In the genomic region with DNA sequence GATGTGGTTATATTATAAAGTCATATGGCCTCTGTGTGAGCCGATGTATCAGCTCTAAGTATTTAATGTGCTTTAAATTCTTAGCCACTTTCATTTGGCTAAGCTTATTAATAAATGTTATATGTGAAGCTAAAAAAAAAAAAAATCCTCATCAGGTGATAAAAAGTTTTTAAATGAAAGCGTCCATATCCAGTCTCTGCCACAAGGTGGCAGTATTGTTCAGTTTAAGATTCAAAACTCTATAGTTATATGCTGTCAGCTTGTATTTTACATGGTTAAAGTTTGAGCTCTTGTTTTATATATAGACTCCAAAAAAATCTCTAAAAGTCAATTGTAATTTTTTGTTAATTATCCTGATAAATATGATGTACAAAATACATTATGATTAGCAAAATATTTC, we compare ENCODE assay signal across 16 mouse cellular contexts. TPM values are rescaled to one million over a fixed set of nuclear protein-coding genes. Genes with fewer than 3 reads are reported as not detected.
DNase-seq lines count a peak whose midpoint lies in the region; ATAC-seq and TF ChIP-seq lines count a peak whose summit lies in the region.
"Not testable (repeated sequence)": the region's sequence is repeated elsewhere in the genome, so short reads cannot be mapped to it uniquely, and the experiment has no call there.
"Had no signal": no experiment of that assay in that cellular context is flagged by ENCODE, and none has a peak within 500 bp of the region (broad histone marks: within the 10 kb centered on the region; RNA-seq: fewer than 3 reads in every experiment).

No protein-coding gene starts in this region.

- not testable (repeated sequence) for H3K27me3 ChIP-seq in stomach, postnatal 0 days (ENCODE audit: control insufficient read depth, insufficient read depth, low read length)

- not testable (repeated sequence) for H3K4me2 ChIP-seq in stomach, postnatal 0 days (replicated peaks; ENCODE audit: low read depth)

- peak; percentile 68 for TF ChIP-seq CTCF in gastrocnemius, adult 2 months (IDR thresholded peaks at IDR 0.05)
- peak; percentile 64 for TF ChIP-seq CTCF in stomach, postnatal 0 days (IDR thresholded peaks at IDR 0.05; ENCODE audit: low read depth)

- peak; percentile 26 for DNase-seq in A20 (ENCODE audit: low read depth, low spot score)
- DNase-seq in ZHBTc4 (ENCODE audit: low read depth, low spot score) = peak; percentile 26
- DNase-seq in cerebellum, postnatal 10 days = peak; percentile 28 to 43
- not testable (repeated sequence) for DNase-seq in gastrocnemius, adult 2 months; stomach, postnatal 0 days (ENCODE audit: low spot score)
- peak; percentile 22 for DNase-seq in kidney, adult 9 months
- DNase-seq in left cerebral cortex, postnatal 25 days (ENCODE audit: low spot score in 2 of 2) = peak; percentile 16 to 26

- ATAC-seq in megakaryocyte progenitor cell, adult 5-6 weeks (replicated peaks; ENCODE audit: poor library complexity) = 0 out of 2 replicates have a peak, but pooled peaks have one; percentile 52
- ATAC-seq in stomach, postnatal 0 days (ENCODE audit: low FRiP score, low TSS enrichment) = not testable (repeated sequence)

- not testable (repeated sequence) for H3K4me3 ChIP-seq in gastrocnemius, adult 2 months; stomach, postnatal 0 days (ENCODE audit: low read depth, low read length)

- intact Hi-C loops in gastrocnemius, adult 2 months (cut with DNase I) = loop anchor here (5.0 kb wide), 1 partner anchor 479 kb away; no protein-coding TSS in a partner anchor
- intact Hi-C loops in left cerebral cortex, postnatal 25 days (cut with DNase I) = loop anchor here (5.0 kb wide), 2 partner anchors 94 to 479 kb away; no protein-coding TSS in a partner anchor

- H3K4me1 ChIP-seq in stomach, postnatal 0 days (replicated peaks; ENCODE audit: control insufficient read depth, insufficient read depth) = not testable (repeated sequence)

- not testable (repeated sequence) for TF ChIP-seq EP300 in stomach, postnatal 0 days (optimal IDR thresholded peaks at IDR 0.05)

- H3K9me3 ChIP-seq in stomach, postnatal 0 days (ENCODE audit: control insufficient read depth, low read length) = not testable (repeated sequence)

- not testable (repeated sequence) for H3K27ac ChIP-seq in gastrocnemius, adult 2 months; stomach, postnatal 0 days (replicated peaks)

- H3K36me3 ChIP-seq in stomach, postnatal 0 days (ENCODE audit: control insufficient read depth, insufficient read depth, low read length) = not testable (repeated sequence)

- H3K9ac ChIP-seq in stomach, postnatal 0 days (ENCODE audit: low read length) = not testable (repeated sequence)

- 34% methylated on average over 2 of the region's 2 CpGs for WGBS in stomach, postnatal 0 days

RNA-seq across cellular contexts. Expression of gene Satl1, which starts 16.4 kb away (rescaled TPM):
- total RNA-seq in gastrocnemius, adult 2 months (2021) = not detected
- total RNA-seq in left cerebral cortex, postnatal 25 days (2021) = not detected
- not detected in 2 replicates for total RNA-seq in megakaryocyte progenitor cell, adult 5-6 weeks (2015)
- total RNA-seq in megakaryocyte progenitor cell, adult 5-6 weeks (2017) = not detected in 2 replicates
- polyA plus RNA-seq in stomach, postnatal 0 days (2015; fragmentation: Nextera tagmentation; extraction: Ambion mirVana) = not detected in 2 replicates
- total RNA-seq: adrenal gland, adult 18-20 months; gastrocnemius, postnatal 14 days; layer of hippocampus, postnatal 36 days had no signal
- polyA plus RNA-seq: CD4-positive, CD25-positive, alpha-beta regulatory T cell, adult 4 months; heart, embryonic 15.5 days; intestine, embryonic 15.5 days; midbrain, embryonic 16.5 days; spleen, adult 2 months had no signal
